Mouse (Mus musculus) neural tube, embryonic 13.5 days (tissue): Measurements from ENCODE around the gene Bms1. TPM values are rescaled to one million over a fixed set of nuclear protein-coding genes. Genes with fewer than 3 reads are reported as not detected.

Experiments used
- ATAC-seq: fragments of 200-750 bp; cut with Nextera tagmentation; 2 replicates; pipeline ENCODE4 v1.8.0; 2017; ENCODE audit warnings: low read depth, mild to moderate bottlenecking, moderate TSS enrichment, moderate library complexity
- H3K27ac ChIP-seq: fragments of 300-500 bp; sonication (generic); replicated peaks from 2 replicates; pipeline ENCODE4 v1.5.1; 2015; ENCODE audit warnings: moderate library complexity, mild to moderate bottlenecking, inconsistent platforms
- H3K27me3 ChIP-seq: fragments of 300-500 bp; sonication (generic); 2 replicates; pipeline ENCODE4 v1.6.1; 2015; ENCODE audit warnings: mild to moderate bottlenecking, inconsistent platforms
- H3K36me3 ChIP-seq: fragments of 300-500 bp; sonication (generic); 2 replicates; pipeline ENCODE4 v1.6.1; 2015; ENCODE audit warnings: mild to moderate bottlenecking, inconsistent platforms
- H3K4me1 ChIP-seq: fragments of 300-500 bp; sonication (generic); replicated peaks from 2 replicates; pipeline ENCODE4 v1.6.1; 2015; ENCODE audit warnings: inconsistent platforms
- H3K4me2 ChIP-seq: fragments of 300-500 bp; sonication (generic); 2 replicates; pipeline ENCODE4 v1.6.1; 2015; ENCODE audit warnings: inconsistent platforms, mild to moderate bottlenecking, moderate library complexity
- H3K4me3 ChIP-seq: fragments of 300-500 bp; sonication (generic); 2 replicates; pipeline ENCODE4 v1.5.1; 2015; ENCODE audit warnings: mild to moderate bottlenecking, inconsistent platforms
- H3K9ac ChIP-seq: fragments of 300-500 bp; sonication (generic); 2 replicates; pipeline ENCODE4 v1.6.1; 2015; ENCODE audit warnings: moderate library complexity, mild to moderate bottlenecking, inconsistent platforms
- H3K9me3 ChIP-seq: fragments of 300-500 bp; sonication (generic); 2 replicates; pipeline ENCODE4 v1.6.1; 2016; ENCODE audit warnings: inconsistent platforms
- WGBS: fragments of 180-500 bp; shearing (Covaris S2); methylation state at CpG from one replicate; pipeline ENCODE4 v1.1.7; 2015; 5-methylcytosine and 5-hydroxymethylcytosine counted together
- microRNA-seq: library from miRNA; unstranded; fragments of <30 nt; microRNA quantifications from one replicate; pipeline ENCODE4, GENCODE M21; 2016
- polyA plus RNA-seq: library from polyadenylated mRNA; unstranded; fragments of >200 nt; fragmentation: Nextera tagmentation; extraction: Ambion mirVana; gene quantifications from 2 replicates; pipeline ENCODE4 v1.2.1, GENCODE M21; 2015

Bms1 gene
- polyA plus RNA-seq, 1 experiment from 2014 or later, result 20.3 TPM

DNA sequence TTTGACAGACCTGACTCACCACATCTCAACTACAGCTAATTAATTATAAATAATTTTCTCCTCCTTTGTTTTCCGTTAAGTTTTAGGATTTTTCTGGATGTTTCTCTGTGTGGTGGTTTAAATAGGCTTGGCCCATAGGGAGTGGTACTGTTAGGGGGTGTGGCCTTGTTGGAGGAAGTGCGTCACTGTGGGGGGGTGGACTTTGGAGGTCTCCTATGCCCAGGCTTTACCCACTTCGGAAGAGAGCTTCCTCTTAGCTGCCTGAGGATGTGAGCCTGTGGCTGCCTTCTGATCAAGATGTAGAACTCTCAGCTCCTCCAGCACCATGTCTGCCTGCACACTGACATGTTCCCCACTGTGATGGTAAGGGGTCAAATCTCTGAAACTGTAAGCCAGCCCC is 71.1 kb downstream of the Bms1 start:
- WGBS, result 79% methylated on average over 3 of the region's 3 CpGs
- H3K36me3 ChIP-seq, result no peaks in the 10 kb centered on the region
- H3K4me2 ChIP-seq, result no peak overlapping the region
- no peaks in the 10 kb centered on the region for H3K9me3 ChIP-seq
- H3K4me3 ChIP-seq, result no peak overlapping the region
- ATAC-seq, result no peak
- H3K27me3 ChIP-seq, result no peaks in the 10 kb centered on the region
- H3K9ac ChIP-seq, result no peak overlapping the region
- no peak overlapping the region for H3K27ac ChIP-seq
- H3K4me1 ChIP-seq, result no peaks in the 10 kb centered on the region

DNA sequence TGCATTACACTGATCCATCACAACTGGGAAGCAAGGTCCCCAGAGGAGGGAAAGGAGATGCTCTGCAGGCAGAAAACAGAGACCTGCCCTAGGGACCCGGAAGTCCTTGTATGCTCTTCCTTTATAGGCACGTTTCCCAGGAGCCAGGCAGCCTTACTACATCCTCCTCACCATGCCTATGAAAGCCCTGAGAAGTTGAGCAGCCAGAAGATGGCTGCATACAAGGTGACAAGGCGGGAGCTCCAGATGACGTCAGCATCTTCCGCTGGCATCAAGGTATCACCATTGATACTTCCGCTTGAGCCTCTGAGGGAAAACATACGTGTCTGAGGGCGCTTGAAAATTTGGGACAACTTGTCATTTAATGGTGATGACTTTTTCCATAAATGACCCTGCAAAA is 72.0 kb downstream of the Bms1 start:
- H3K9me3 ChIP-seq, result no peaks in the 10 kb centered on the region
- 88% methylated on average over 8 of the region's 8 CpGs for WGBS
- no peaks in the 10 kb centered on the region for H3K27me3 ChIP-seq
- no peak for ATAC-seq
- H3K9ac ChIP-seq, result no peak overlapping the region
- H3K36me3 ChIP-seq, result no peaks in the 10 kb centered on the region
- H3K4me3 ChIP-seq, result no peak overlapping the region
- no peak overlapping the region for H3K27ac ChIP-seq
- H3K4me1 ChIP-seq, result no peaks in the 10 kb centered on the region
- H3K4me2 ChIP-seq, result no peak overlapping the region

DNA sequence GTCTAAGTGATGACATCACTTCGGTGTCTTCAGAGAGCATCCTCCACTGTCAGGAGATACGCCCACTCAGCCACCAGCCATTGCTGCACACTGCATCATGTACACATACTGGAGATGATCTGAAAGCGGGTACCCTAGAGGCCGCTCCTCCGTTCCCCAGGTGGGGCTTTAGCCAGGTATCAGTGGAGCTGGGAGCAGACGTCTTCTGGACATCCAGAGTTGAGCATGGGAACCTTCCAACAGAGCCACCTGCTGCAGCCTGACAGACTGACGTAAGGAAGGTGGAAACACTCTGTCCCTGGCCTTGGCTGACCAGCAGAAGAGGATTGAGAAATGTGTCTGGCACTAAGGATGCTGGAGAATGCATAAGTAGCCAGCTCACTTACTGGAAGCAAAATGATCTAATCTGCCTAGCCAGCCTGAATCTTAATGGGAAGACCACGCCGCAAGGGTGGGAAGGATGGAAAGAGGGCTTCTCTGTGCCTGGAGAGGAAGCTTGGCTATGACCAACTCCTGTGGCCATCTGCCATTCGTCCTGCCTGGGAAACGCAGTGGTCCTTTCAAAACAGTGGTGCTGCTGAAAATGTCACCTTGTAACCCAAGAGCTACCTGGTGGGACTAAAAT is 77.3 kb downstream of the Bms1 start:
- Histone ChIP-seq H3K9me3 (no peaks in the 10 kb centered on the region), H3K36me3 (no peaks in the 10 kb centered on the region), H3K4me1 (peaks cover 13% of the 10 kb centered on the region), H3K27me3 (no peaks in the 10 kb centered on the region), H3K4me2 (no peak overlapping the region), H3K4me3 (no peak overlapping the region), H3K27ac (no peak overlapping the region), H3K9ac (no peak overlapping the region)
- WGBS, result 91% methylated on average over 11 of the region's 11 CpGs
- ATAC-seq, result no peak

GRCm38 (mm10) chr6:118337660-118338059 is 81.6 kb downstream of the Bms1 start:
- H3K36me3 ChIP-seq, result no peaks in the 10 kb centered on the region
- WGBS, result 65% methylated on average over 5 of the region's 5 CpGs
- H3K9ac ChIP-seq, result no peak overlapping the region
- peaks cover 24% of the 10 kb centered on the region for H3K4me1 ChIP-seq
- no peak overlapping the region for H3K27ac ChIP-seq
- H3K9me3 ChIP-seq, result no peaks in the 10 kb centered on the region
- no peak overlapping the region for H3K4me2 ChIP-seq
- no peaks in the 10 kb centered on the region for H3K27me3 ChIP-seq
- no peak overlapping the region for H3K4me3 ChIP-seq
- peak; percentile 56; the same call in 1 of the 2 replicates for ATAC-seq

GRCm38 (mm10) chr6:118336541-118337480 is 82.5 kb downstream of the Bms1 start:
- Histone ChIP-seq H3K4me3 (no peak overlapping the region), H3K4me2 (no peak overlapping the region), H3K36me3 (no peaks in the 10 kb centered on the region), H3K4me1 (peaks cover 24% of the 10 kb centered on the region), H3K9ac (no peak overlapping the region), H3K9me3 (no peaks in the 10 kb centered on the region), H3K27ac (peak overlapping the region; percentile 11; the same call in 1 of the 2 replicates), H3K27me3 (no peaks in the 10 kb centered on the region)
- 64% methylated on average over 14 of the region's 14 CpGs for WGBS
- peak; percentile 61; the same call in 1 of the 2 replicates for ATAC-seq

DNA sequence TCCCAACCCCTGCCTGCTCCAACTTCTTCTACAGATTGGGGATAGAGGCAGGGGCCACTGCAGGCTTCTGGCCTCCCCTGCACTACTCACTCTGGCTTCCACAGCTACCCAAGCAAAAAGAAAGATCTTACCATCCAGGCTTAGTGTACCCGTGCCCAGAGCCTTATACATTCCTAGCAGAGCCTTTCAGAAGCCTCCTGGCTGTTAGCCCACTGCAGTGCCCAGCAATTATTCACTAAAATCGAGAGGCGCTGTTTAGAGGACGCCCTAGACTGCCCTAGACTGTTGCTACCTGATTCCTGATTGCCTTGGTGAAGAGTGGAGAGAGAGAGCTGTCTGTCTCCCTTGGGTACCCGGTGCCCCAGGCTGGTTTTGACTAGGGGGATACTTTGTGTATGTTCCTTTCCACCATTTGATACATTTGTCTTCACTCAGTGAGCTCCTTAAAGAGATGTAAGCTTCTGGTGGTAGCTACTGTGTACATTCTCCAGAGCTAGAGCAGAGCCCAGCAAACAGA is 83.3 kb downstream of the Bms1 start:
- Histone ChIP-seq H3K9me3 (no peaks in the 10 kb centered on the region), H3K4me3 (no peak overlapping the region), H3K27ac (no peak overlapping the region; the same call in 1 of the 2 replicates), H3K9ac (no peak overlapping the region), H3K4me1 (peaks cover 24% of the 10 kb centered on the region), H3K4me2 (no peak overlapping the region), H3K36me3 (no peaks in the 10 kb centered on the region), H3K27me3 (no peaks in the 10 kb centered on the region)
- 71% methylated on average over 5 of the region's 5 CpGs for WGBS
- ATAC-seq, result no peak

GRCm38 (mm10) chr6:118333861-118334260 is 85.4 kb downstream of the Bms1 start:
- Histone ChIP-seq H3K27ac (no peak overlapping the region), H3K9ac (no peak overlapping the region), H3K4me3 (no peak overlapping the region), H3K27me3 (no peaks in the 10 kb centered on the region), H3K4me2 (no peak overlapping the region), H3K36me3 (no peaks in the 10 kb centered on the region), H3K9me3 (no peaks in the 10 kb centered on the region), H3K4me1 (peaks cover 24% of the 10 kb centered on the region)
- ATAC-seq, result no peak
- 86% methylated on average over 9 of the region's 9 CpGs for WGBS

Small RNAs within 50 kb of the gene (microRNA-seq; reads per million reads assigned to microRNA genes)
- gene Gm25953, result not detected

Other genes with a start within 250 kb of the Bms1 start
- gene Ret, start 221.8 kb downstream of the Bms1 start, polyA plus RNA-seq, result 23.5 and 26.7 TPM in 2 replicates
- gene Zfp248, start 36.1 kb upstream of the Bms1 start, polyA plus RNA-seq, result 16.8 and 19.9 TPM in 2 replicates
- 11.0 and 12.8 TPM in 2 replicates for gene Zfp9, start 59.8 kb upstream of the Bms1 start, polyA plus RNA-seq
- gene Ankrd26, start 142.8 kb upstream of the Bms1 start, polyA plus RNA-seq, result 14.5 and 16.8 TPM in 2 replicates